Mouse (Mus musculus) heart, postnatal 10 days (tissue): ENCODE data around the gene Olfr1375. TPM values are rescaled to one million over a fixed set of nuclear protein-coding genes. Genes with fewer than 3 reads are reported as not detected.

Experiments
- total RNA-seq, 2 experiments: library from RNA; stranded (reverse); gene quantifications; 2 replicates each; pipeline ENCODE4 v1.2.3; 2021

Olfr1375 gene
- total RNA-seq, 2 experiments from 2014 or later: not detected

Other genes with a start within 250 kb of the Olfr1375 start
- 1 to 10 TPM; 7.0 to 7.7 TPM for gene Zfp354c, start 220.4 kb upstream of the Olfr1375 start, total RNA-seq
- gene Zfp879, start 206.6 kb upstream of the Olfr1375 start, total RNA-seq: 1 to 10 TPM in 1 of 2 experiments, under 1 TPM in 1; 0.72 to 1.2 TPM
- not detected for gene Grm6, start 197.4 kb upstream of the Olfr1375 start, total RNA-seq
- gene Zfp454, start 160.5 kb upstream of the Olfr1375 start, total RNA-seq: 1 to 10 TPM; 1.1 to 2.3 TPM
- gene Zfp2, start 131.9 kb upstream of the Olfr1375 start, total RNA-seq: 1 to 10 TPM; 3.1 to 4.6 TPM
- 1 to 10 TPM; 1.1 to 1.3 TPM for gene Zfp354b, start 116.5 kb upstream of the Olfr1375 start, total RNA-seq
- not detected for gene 4933414I15Rik, start 104.3 kb upstream of the Olfr1375 start, total RNA-seq
- not detected for gene Prop1, start 94.3 kb upstream of the Olfr1375 start, total RNA-seq
- not detected for gene Olfr1378, start 81.6 kb upstream of the Olfr1375 start, total RNA-seq
- not detected for gene Olfr1377, start 66.1 kb upstream of the Olfr1375 start, total RNA-seq
- not detected for gene Olfr51, start 44.5 kb upstream of the Olfr1375 start, total RNA-seq
- not detected for gene Olfr54, start 33.9 kb upstream of the Olfr1375 start, total RNA-seq
- 1 to 10 TPM; 2.1 to 2.9 TPM for gene Zfp354a, start 11.1 kb downstream of the Olfr1375 start, total RNA-seq
- not detected for gene Gm12569, start 172.4 kb downstream of the Olfr1375 start, total RNA-seq
- 10 to 100 TPM; 47.3 to 48.2 TPM for gene Clk4, start 213.6 kb downstream of the Olfr1375 start, total RNA-seq
- not detected for gene BC049762, start 214.9 kb downstream of the Olfr1375 start, total RNA-seq
- 1 to 10 TPM; 2.8 to 2.9 TPM for gene Col23a1, start 241.8 kb downstream of the Olfr1375 start, total RNA-seq